In the genomic region with DNA sequence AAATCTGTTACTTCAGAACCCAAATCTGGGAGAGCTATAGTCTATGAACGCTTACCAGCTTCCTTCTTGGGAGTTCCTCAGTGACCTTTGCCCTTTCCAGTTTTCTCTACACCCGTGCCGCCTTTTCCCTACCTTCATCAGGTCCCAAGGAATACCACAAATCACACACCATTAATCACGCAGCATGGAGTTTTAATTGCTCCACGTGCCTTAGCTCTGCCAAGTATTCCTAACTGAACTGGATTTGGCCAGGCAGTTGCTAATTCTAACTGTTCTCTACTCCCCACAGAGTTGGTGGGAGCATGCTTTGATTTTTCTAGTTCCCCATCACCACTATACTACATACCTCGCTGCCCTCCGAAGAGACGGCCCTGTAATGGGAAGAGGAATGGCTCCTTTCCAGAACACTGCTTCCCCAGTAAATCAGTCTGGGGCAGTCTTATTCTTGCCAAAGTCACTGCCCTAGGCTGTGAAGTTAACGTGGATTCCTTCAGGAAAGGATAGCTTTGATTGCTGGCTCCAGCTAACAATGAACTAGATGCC, we compare ENCODE assay signal across 22 mouse cellular contexts.
DNase-seq lines count a peak whose midpoint lies in the region; ATAC-seq and TF ChIP-seq lines count a peak whose summit lies in the region.
"Had no signal": no experiment of that assay in that cellular context is flagged by ENCODE, and none has a peak within 500 bp of the region (broad histone marks: within the 10 kb centered on the region; RNA-seq: fewer than 3 reads in every experiment).

No protein-coding gene starts in this region.

- ATAC-seq in hindbrain, embryonic 15.5 days (ENCODE audit: low FRiP score, low read depth) = peak; percentile 11; the same call in 1 of the 2 replicates
- ATAC-seq in hindbrain, embryonic 11.5 days (ENCODE audit: low FRiP score) = no peak
- ATAC-seq in limb, embryonic 11.5 days (ENCODE audit: insufficient number of reproducible peaks, low FRiP score, low TSS enrichment, low read depth) = no peak
- ATAC-seq in kidney, embryonic 15.5 days (replicated peaks; ENCODE audit: low FRiP score) = peak; percentile 70
- ATAC-seq in limb, embryonic 14.5 days (ENCODE audit: low FRiP score, low read depth) = no peak
- ATAC-seq in CD4-positive, CD25-positive, alpha-beta regulatory T cell, adult 4 months = no peak
- ATAC-seq: forebrain, postnatal 0 days had no signal

- no peaks in the 10 kb centered on the region for H3K9me3 ChIP-seq in hindbrain, embryonic 15.5 days
- no peaks in the 10 kb centered on the region for H3K9me3 ChIP-seq in hindbrain, embryonic 11.5 days (ENCODE audit: control insufficient read depth, low read length)
- H3K9me3 ChIP-seq in limb, embryonic 11.5 days (ENCODE audit: control insufficient read depth, low read length) = no peaks in the 10 kb centered on the region
- H3K9me3 ChIP-seq in limb, embryonic 10.5 days (replicated peaks) = no peaks in the 10 kb centered on the region
- H3K9me3 ChIP-seq in kidney, embryonic 15.5 days (replicated peaks) = no peaks in the 10 kb centered on the region
- H3K9me3 ChIP-seq in limb, embryonic 14.5 days (ENCODE audit: control insufficient read depth, low read length) = no peaks in the 10 kb centered on the region
- H3K9me3 ChIP-seq: heart, embryonic 12.5 days had no signal

- 60% methylated on average over 9 of the region's 9 CpGs for WGBS in hindbrain, embryonic 15.5 days
- WGBS in hindbrain, embryonic 11.5 days = 84% methylated on average over 9 of the region's 9 CpGs
- WGBS in limb, embryonic 11.5 days = 32% methylated on average over 9 of the region's 9 CpGs
- WGBS in limb, embryonic 10.5 days = 53% methylated on average over 9 of the region's 9 CpGs
- 26% methylated on average over 9 of the region's 9 CpGs for WGBS in kidney, embryonic 15.5 days
- 27% methylated on average over 9 of the region's 9 CpGs for whole genome bisulfite sequencing in limb, embryonic 14.5 days

- no peak overlapping the region for H3K4me2 ChIP-seq in hindbrain, embryonic 15.5 days
- no peak overlapping the region for H3K4me2 ChIP-seq in hindbrain, embryonic 11.5 days (replicated peaks; ENCODE audit: low read depth, low read length)
- H3K4me2 ChIP-seq in limb, embryonic 11.5 days (ENCODE audit: low read depth, severe bottlenecking) = no peak overlapping the region
- no peak overlapping the region for H3K4me2 ChIP-seq in kidney, embryonic 15.5 days
- H3K4me2 ChIP-seq in limb, embryonic 14.5 days (replicated peaks; ENCODE audit: low read depth, low read length, severe bottlenecking) = no peak overlapping the region
- H3K4me2 ChIP-seq: heart, embryonic 12.5 days had no signal

- no peaks in the 10 kb centered on the region for H3K27me3 ChIP-seq in hindbrain, embryonic 15.5 days
- H3K27me3 ChIP-seq in hindbrain, embryonic 11.5 days (ENCODE audit: control insufficient read depth, insufficient read depth, low read length) = no peaks in the 10 kb centered on the region
- no peaks in the 10 kb centered on the region for H3K27me3 ChIP-seq in limb, embryonic 11.5 days (ENCODE audit: control insufficient read depth, insufficient read depth, low read length)
- no peaks in the 10 kb centered on the region for H3K27me3 ChIP-seq in limb, embryonic 10.5 days (ENCODE audit: low read depth, poor library complexity, severe bottlenecking)
- no peaks in the 10 kb centered on the region for H3K27me3 ChIP-seq in kidney, embryonic 15.5 days
- no peaks in the 10 kb centered on the region for H3K27me3 ChIP-seq in limb, embryonic 14.5 days (ENCODE audit: control insufficient read depth, insufficient read depth, low read length)
- H3K27me3 ChIP-seq: CH12.LX; heart, embryonic 12.5 days had no signal

- H3K4me3 ChIP-seq in hindbrain, embryonic 15.5 days = no peak overlapping the region
- H3K4me3 ChIP-seq in hindbrain, embryonic 11.5 days (ENCODE audit: low read depth, low read length) = no peak overlapping the region
- no peak overlapping the region for H3K4me3 ChIP-seq in limb, embryonic 11.5 days (ENCODE audit: low read depth, low read length)
- H3K4me3 ChIP-seq in limb, embryonic 10.5 days = no peak overlapping the region
- H3K4me3 ChIP-seq in kidney, embryonic 15.5 days (replicated peaks) = no peak overlapping the region
- no peak overlapping the region for H3K4me3 ChIP-seq in limb, embryonic 14.5 days (replicated peaks; ENCODE audit: low read length)
- H3K4me3 ChIP-seq: heart, embryonic 12.5 days; myocyte had no signal

- H3K9ac ChIP-seq in hindbrain, embryonic 15.5 days = no peak overlapping the region
- no peak overlapping the region for H3K9ac ChIP-seq in hindbrain, embryonic 11.5 days (ENCODE audit: low read depth, low read length)
- no peak overlapping the region for H3K9ac ChIP-seq in limb, embryonic 11.5 days (ENCODE audit: low read length)
- H3K9ac ChIP-seq in kidney, embryonic 15.5 days = no peak overlapping the region
- no peak overlapping the region for H3K9ac ChIP-seq in limb, embryonic 14.5 days (ENCODE audit: low read depth, low read length, severe bottlenecking)
- H3K9ac ChIP-seq: forebrain, postnatal 0 days; heart, embryonic 12.5 days had no signal

- DNase-seq in hindbrain, embryonic 11.5 days (ENCODE audit: low spot score) = no peak
- DNase-seq in limb, embryonic 11.5 days (ENCODE audit: low spot score) = peak; percentile 34
- DNase-seq in limb, embryonic 10.5 days (ENCODE audit: low spot score) = no peak
- DNase-seq in limb, embryonic 14.5 days (ENCODE audit: low spot score) = peak; percentile 28
- DNase-seq in urinary bladder, postnatal 14 days (ENCODE audit: low spot score) = no peak
- DNase-seq: adrenal gland, postnatal 36 days; cerebellum, adult 11-12 months; cerebellum, postnatal 25 days; embryo, embryonic 11 days; forebrain, postnatal 0 days; heart, postnatal 36 days; layer of hippocampus, adult 9-11 months; liver; lung, postnatal 10 days; midbrain, embryonic 14.5 days had no signal

- TF ChIP-seq POLR2A in limb, embryonic 14.5 days (IDR thresholded peaks at IDR 0.05; ENCODE audit: borderline replicate concordance, extremely low read depth, insufficient read depth, insufficient read length) = no peak

- H3K27ac ChIP-seq in hindbrain, embryonic 15.5 days (replicated peaks) = no peak overlapping the region
- H3K27ac ChIP-seq in hindbrain, embryonic 11.5 days (ENCODE audit: low read depth, low read length) = no peak overlapping the region
- no peak overlapping the region for H3K27ac ChIP-seq in limb, embryonic 11.5 days (replicated peaks; ENCODE audit: low read depth, low read length)
- H3K27ac ChIP-seq in limb, embryonic 10.5 days = no peak overlapping the region
- H3K27ac ChIP-seq in kidney, embryonic 15.5 days = no peak overlapping the region
- H3K27ac ChIP-seq in limb, embryonic 14.5 days (replicated peaks; ENCODE audit: low read depth, low read length) = no peak overlapping the region
- H3K27ac ChIP-seq: stomach, postnatal 0 days had no signal

- 0 out of 2 replicates have a peak, but pooled peaks cover 5% of the 10 kb centered on the region for H3K4me1 ChIP-seq in hindbrain, embryonic 15.5 days (replicated peaks)
- no peaks in the 10 kb centered on the region for H3K4me1 ChIP-seq in hindbrain, embryonic 11.5 days (replicated peaks; ENCODE audit: control insufficient read depth, insufficient read depth, low read length)
- H3K4me1 ChIP-seq in limb, embryonic 11.5 days (ENCODE audit: control insufficient read depth, insufficient read depth, low read length) = peaks cover 3% of the 10 kb centered on the region; the same call in 1 of the 2 replicates
- peaks cover 28% of the 10 kb centered on the region for H3K4me1 ChIP-seq in limb, embryonic 10.5 days
- peaks cover 17% of the 10 kb centered on the region for H3K4me1 ChIP-seq in kidney, embryonic 15.5 days
- H3K4me1 ChIP-seq in limb, embryonic 14.5 days (ENCODE audit: control insufficient read depth, insufficient read depth, low read length) = peaks cover 8% of the 10 kb centered on the region
- H3K4me1 ChIP-seq: heart, embryonic 12.5 days had no signal

- H3K36me3 ChIP-seq in hindbrain, embryonic 15.5 days = no peaks in the 10 kb centered on the region
- no peaks in the 10 kb centered on the region for H3K36me3 ChIP-seq in hindbrain, embryonic 11.5 days (ENCODE audit: control insufficient read depth, insufficient read depth, low read length)
- H3K36me3 ChIP-seq in limb, embryonic 11.5 days (ENCODE audit: control insufficient read depth, insufficient read depth, low read length) = no peaks in the 10 kb centered on the region
- H3K36me3 ChIP-seq in limb, embryonic 10.5 days = no peaks in the 10 kb centered on the region
- no peaks in the 10 kb centered on the region for H3K36me3 ChIP-seq in kidney, embryonic 15.5 days
- no peaks in the 10 kb centered on the region for H3K36me3 ChIP-seq in limb, embryonic 14.5 days (ENCODE audit: control insufficient read depth, insufficient read depth, low read length)
- H3K36me3 ChIP-seq: heart, embryonic 12.5 days had no signal

Comparison
In these comparisons a context has a peak if more than half of its experiments do, and no peak if none do; other contexts are left out.
1. ATAC-seq: peak in hindbrain, embryonic 15.5 days (single experiment) and kidney, embryonic 15.5 days (single experiment); none in hindbrain, embryonic 11.5 days (single experiment), limb, embryonic 11.5 days (single experiment), limb, embryonic 14.5 days (single experiment) and CD4-positive, CD25-positive, alpha-beta regulatory T cell, adult 4 months (single experiment).
2. DNase-seq: peak in limb, embryonic 11.5 days (single experiment) and limb, embryonic 14.5 days (single experiment); none in hindbrain, embryonic 11.5 days (single experiment), limb, embryonic 10.5 days (single experiment) and urinary bladder, postnatal 14 days (single experiment).